Mouse (Mus musculus) thymus, postnatal 4 days (tissue): ENCODE measurements around the gene Trim2.
A peak's percentile ranks its signal among the peaks of the same experiment; 100 is the strongest.

Experiments
- DNase-seq: peaks from one replicate; pipeline ENCODE4 v3.0.0; 2021

Trim2 gene

GRCm38 (mm10) chr3:84128871-84129870 is 177.5 kb downstream of the Trim2 start:
- DNase-seq = no peak

- DNase-seq = no peak
Measured at GRCm38 (mm10) chr3:84127431-84127830, 179.2 kb downstream of the Trim2 start.

DNA sequence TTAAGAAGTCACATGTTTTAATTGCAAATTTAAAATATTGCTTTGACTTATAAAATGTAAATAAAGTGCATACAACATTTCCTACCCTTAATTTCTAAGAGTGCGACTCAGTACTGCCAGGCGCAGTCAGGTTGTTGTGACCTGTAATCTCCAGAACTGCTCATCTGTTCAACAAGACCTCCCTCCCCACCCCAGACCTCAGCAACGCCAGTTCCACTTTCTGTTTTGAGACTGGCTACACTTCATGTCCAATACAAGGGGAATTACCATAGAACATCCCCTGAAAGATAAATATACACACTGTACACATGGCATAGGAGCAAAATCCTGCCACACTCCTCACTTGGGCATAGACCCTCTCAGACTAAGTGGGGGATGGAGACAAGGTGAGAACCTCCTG is 180.0 kb downstream of the Trim2 start:
- DNase-seq = no peak

DNA sequence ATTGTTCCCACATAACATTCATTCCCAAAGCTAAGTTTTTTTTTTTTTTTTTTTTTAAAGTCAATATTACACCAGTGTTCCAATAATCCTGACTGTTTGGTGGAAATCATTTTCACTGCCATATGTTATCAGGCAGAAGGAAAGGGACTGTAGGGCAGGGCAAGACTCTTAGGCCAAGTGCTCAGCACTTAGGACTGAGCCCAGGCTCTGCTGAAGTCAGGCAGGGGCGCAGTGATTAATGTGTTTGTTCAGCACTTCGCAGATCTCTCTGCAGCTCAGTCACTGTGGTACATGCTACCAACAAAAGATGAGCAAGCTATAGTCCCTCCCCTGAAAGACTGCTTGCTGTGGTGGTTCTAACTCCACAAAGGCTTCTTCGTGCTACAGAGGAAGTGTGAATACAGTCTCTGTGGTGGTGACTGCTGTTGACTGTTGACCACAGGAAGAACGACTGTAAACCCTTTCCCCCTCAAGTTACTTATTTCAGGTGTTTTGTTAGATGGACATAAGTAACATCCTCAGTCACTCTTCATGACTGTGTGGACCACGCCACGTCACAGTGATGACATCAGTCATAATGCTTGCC is 180.9 kb downstream of the Trim2 start:
- DNase-seq = no peak

- peak; percentile 56 for DNase-seq
Measured at GRCm38 (mm10) chr3:84123461-84123860, 183.2 kb downstream of the Trim2 start.

DNA sequence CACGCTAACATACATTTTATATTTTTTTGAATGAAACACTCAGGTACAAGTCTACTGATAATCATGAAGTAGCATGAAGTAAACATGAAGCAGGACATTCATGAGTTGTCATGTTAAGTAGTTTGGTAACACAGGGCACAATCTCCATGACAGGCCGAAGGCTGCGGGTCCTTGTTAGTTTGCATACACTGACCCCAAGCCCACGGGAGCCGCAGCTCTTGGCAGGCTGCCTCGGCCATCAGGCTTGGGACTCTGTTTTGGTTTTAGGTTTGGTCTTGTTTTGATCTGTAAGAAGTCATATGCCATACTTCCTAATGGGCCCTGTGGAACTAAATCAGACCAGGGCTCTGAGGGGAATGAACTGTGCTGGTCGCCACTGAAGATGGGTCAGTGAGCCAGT is 188.0 kb downstream of the Trim2 start:
- no peak for DNase-seq

DNA sequence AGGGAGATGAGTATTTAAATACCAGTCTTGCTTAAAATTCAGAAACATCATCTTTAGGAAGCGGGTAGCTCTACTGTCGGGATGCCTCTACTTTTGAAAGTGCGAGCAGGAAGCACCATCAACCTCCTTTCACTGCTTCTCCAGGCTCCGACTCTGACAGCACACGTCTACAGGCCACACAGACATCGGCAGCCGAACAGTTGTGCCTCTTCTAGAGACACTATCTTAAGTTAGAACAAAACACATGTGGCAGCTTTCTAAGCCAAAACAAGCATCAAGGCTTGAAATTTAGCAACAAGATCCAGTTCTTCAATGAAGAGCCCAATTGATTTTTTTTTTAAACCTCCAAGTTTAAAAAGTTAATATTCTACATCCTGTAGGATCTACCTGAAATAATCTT is 188.5 kb downstream of the Trim2 start:
- no peak for DNase-seq
